Mouse (Mus musculus) ES-E14 (cell line): ENCODE data around the gene Nav1. TPM values are rescaled to one million over a fixed set of nuclear protein-coding genes. Genes with fewer than 3 reads are reported as not detected.

Experiments used
- DNase-seq: peaks from one replicate; pipeline ENCODE4 v3.0.0-alpha.2; 2013; ENCODE audit warnings: low read depth, low spot score
- H3K27ac ChIP-seq: 2 replicates; pipeline ENCODE4 v1.5.1; 2012; ENCODE audit warnings: low read depth, mild to moderate bottlenecking, low read length, moderate library complexity, mixed read lengths; ENCODE audit not compliant: poor library complexity, insufficient read depth, severe bottlenecking
- H3K36me3 ChIP-seq: 2 replicates; pipeline ENCODE4 v1.6.1; 2012; ENCODE audit warnings: mild to moderate bottlenecking, low read length, moderate library complexity, mixed read lengths; ENCODE audit not compliant: control insufficient read depth, poor library complexity, insufficient read depth, severe bottlenecking
- H3K4me1 ChIP-seq, 2 experiments: fragments of 150-350 bp in 1 of 2; sonication (generic) in 1 of 2; 2 replicates each; pipeline ENCODE4 v1.6.1; 2012; ENCODE audit warnings: low read length in 2 of 2, mild to moderate bottlenecking in 1 of 2, mixed read lengths in 1 of 2; ENCODE audit not compliant: control insufficient read depth in 2 of 2, insufficient read depth in 2 of 2, poor library complexity in 1 of 2
- H3K4me3 ChIP-seq, 2 experiments: fragments of 150-350 bp in 1 of 2; sonication (generic) in 1 of 2; 2 replicates each; pipeline ENCODE4 v1.5.1; 2012; ENCODE audit warnings: low read length in 2 of 2, low read depth in 1 of 2, mild to moderate bottlenecking in 1 of 2, mixed read lengths in 1 of 2; ENCODE audit not compliant: insufficient read depth in 1 of 2, poor library complexity in 1 of 2, severe bottlenecking in 1 of 2
- H3K9ac ChIP-seq: 2 replicates; pipeline ENCODE4 v1.6.1; 2012; ENCODE audit warnings: low read depth, mild to moderate bottlenecking, low read length, mixed read lengths; ENCODE audit not compliant: poor library complexity, insufficient read depth, severe bottlenecking
- H3K9me3 ChIP-seq: fragments of 150-350 bp; sonication (generic); 2 replicates; pipeline ENCODE4 v1.6.1; 2012; ENCODE audit warnings: low read depth, mild to moderate bottlenecking, low read length; ENCODE audit not compliant: control insufficient read depth, insufficient read depth
- CHD2 ChIP-seq: IDR thresholded peaks from 2 replicates; pipeline ENCODE4 v1.6.1; 2014; ENCODE audit warnings: mild to moderate bottlenecking, low read depth, low read length, inconsistent platforms
- HCFC1 ChIP-seq: IDR thresholded peaks from 2 replicates; pipeline ENCODE4 v1.6.1; 2012; ENCODE audit warnings: low read length, inconsistent platforms, borderline replicate concordance; ENCODE audit not compliant: insufficient read depth
- MAFK ChIP-seq: IDR thresholded peaks from 2 replicates; pipeline ENCODE4 v1.6.1; 2014; ENCODE audit warnings: mild to moderate bottlenecking, low read depth, low read length, inconsistent platforms; ENCODE audit not compliant: insufficient read depth
- ZC3H11A ChIP-seq: IDR thresholded peaks from 2 replicates; pipeline ENCODE4 v1.6.1; 2012; ENCODE audit warnings: low read depth, mild to moderate bottlenecking, inconsistent platforms, low read length, borderline replicate concordance
- ZNF384 ChIP-seq: IDR thresholded peaks from 2 replicates; pipeline ENCODE4 v1.6.1; 2012; ENCODE audit warnings: low read depth, low read length, inconsistent platforms
- in situ Hi-C, 2 experiments: fragments of 600-800 bp; cut with MboI; formaldehyde crosslinking; loops; one replicate each; pipeline ENCODE4 v1.15.1; 2025; ENCODE audit warnings: low sequenced_read_pairs in 2 of 2, inconsistent platforms in 1 of 2; ENCODE audit not compliant: unreplicated experiment in 2 of 2
- total RNA-seq: library from RNA; depleted of rRNA; stranded (reverse); fragments of 300-350 nt; gene quantifications from 2 replicates; pipeline ENCODE4 v1.2.3, GENCODE M21; 2012

Gene Nav1
- total RNA-seq, 1 experiment = 11.4 TPM

GRCm38 (mm10) chr1:135572139-135572892, 34.8 kb downstream of the Nav1 start:
- TF ChIP-seq ZNF384 = no peak
- no peak for TF ChIP-seq ZC3H11A
- TF ChIP-seq HCFC1 = no peak
- no peak for TF ChIP-seq CHD2
- TF ChIP-seq MAFK = no peak
- in situ Hi-C loops = no loop called here
- Histone ChIP-seq H3K9me3 (no peaks in the 10 kb centered on the region), H3K9ac (no peak overlapping the region), H3K4me3 (no peak overlapping the region), H3K36me3 (no peaks in the 10 kb centered on the region), H3K27ac (no peak overlapping the region), H3K4me1 (peaks cover 0 to 6% of the 10 kb centered on the region in 2 experiments; a peak in 1 of 4 replicates)
- no peak for DNase-seq

- Histone ChIP-seq H3K4me3 (no peak overlapping the region), H3K9me3 (no peaks in the 10 kb centered on the region), H3K4me1 (peaks cover 4 to 13% of the 10 kb centered on the region in 2 experiments; a peak in 3 of 4 replicates), H3K36me3 (no peaks in the 10 kb centered on the region), H3K9ac (no peak overlapping the region), H3K27ac (no peak overlapping the region)
- DNase-seq = no peak
- in situ Hi-C loops = no loop called here
- no peak for TF ChIP-seq CHD2
These were observed 39.0 kb downstream of the Nav1 start for GRCm38 (mm10) chr1:135568087-135568486.

DNA sequence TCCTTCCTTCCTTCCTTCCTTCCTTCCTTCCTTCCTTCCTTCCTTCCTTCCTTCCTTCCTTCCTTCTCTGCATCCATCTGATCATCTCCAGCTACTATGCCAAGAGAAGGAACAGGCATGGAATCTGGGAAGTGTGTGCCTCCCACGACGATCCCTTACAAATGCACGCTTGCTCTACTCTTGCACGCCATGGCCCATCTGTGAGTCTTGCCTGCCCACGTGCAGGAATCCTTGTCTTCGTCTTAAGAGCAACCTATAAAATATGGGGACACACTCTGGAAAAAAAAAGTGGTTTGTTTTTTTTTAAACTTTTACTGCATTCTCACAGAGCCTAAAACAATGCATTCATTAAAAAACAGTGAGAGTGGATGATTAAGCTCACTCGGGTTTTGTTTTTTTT, 40.5 kb downstream of the Nav1 start:
- DNase-seq = no peak
- Histone ChIP-seq H3K9me3 (no peaks in the 10 kb centered on the region), H3K36me3 (no peaks in the 10 kb centered on the region), H3K4me3 (no peak overlapping the region), H3K9ac (no peak overlapping the region), H3K27ac (no peak overlapping the region), H3K4me1 (peaks cover 5 to 17% of the 10 kb centered on the region in 2 experiments; a peak in 3 of 4 replicates)
- in situ Hi-C loops = no loop called here
- no peak for TF ChIP-seq HCFC1
- TF ChIP-seq ZNF384 = no peak
- no peak for TF ChIP-seq ZC3H11A
- no peak for TF ChIP-seq MAFK
- no peak for TF ChIP-seq CHD2

- peaks cover 5 to 23% of the 10 kb centered on the region in 2 experiments for H3K4me1 ChIP-seq
These were observed 41.3 kb downstream of the Nav1 start for GRCm38 (mm10) chr1:135565775-135566174.

More at GRCm38 (mm10) chr1:135565775-135566174, 41.3 kb downstream of the Nav1 start:
- H3K4me3 ChIP-seq = no peak overlapping the region
- H3K9ac ChIP-seq = no peak overlapping the region
- H3K9me3 ChIP-seq = no peaks in the 10 kb centered on the region
- TF ChIP-seq ZNF384 = no peak
- no peak for TF ChIP-seq CHD2
- TF ChIP-seq HCFC1 = no peak
- no peak for TF ChIP-seq ZC3H11A
- TF ChIP-seq MAFK = no peak
- DNase-seq = no peak
- in situ Hi-C loops = no loop called here
- no peaks in the 10 kb centered on the region for H3K36me3 ChIP-seq
- H3K27ac ChIP-seq = no peak overlapping the region
